Mouse (Mus musculus) c-Kit-positive CD71-positive TER-119-negative erythroid progenitor cells, embryonic 14.5 days (primary cell): ENCODE data around the gene Arhgef26.

Experiments used
- DNase-seq: peaks from one replicate; pipeline ENCODE4 v3.0.0-alpha.2; 2013; ENCODE audit warnings: low read depth

Arhgef26 gene

GRCm38 (mm10) chr3:62382853-62383252, 44.7 kb downstream of the Arhgef26 start:
- no peak for DNase-seq

DNA sequence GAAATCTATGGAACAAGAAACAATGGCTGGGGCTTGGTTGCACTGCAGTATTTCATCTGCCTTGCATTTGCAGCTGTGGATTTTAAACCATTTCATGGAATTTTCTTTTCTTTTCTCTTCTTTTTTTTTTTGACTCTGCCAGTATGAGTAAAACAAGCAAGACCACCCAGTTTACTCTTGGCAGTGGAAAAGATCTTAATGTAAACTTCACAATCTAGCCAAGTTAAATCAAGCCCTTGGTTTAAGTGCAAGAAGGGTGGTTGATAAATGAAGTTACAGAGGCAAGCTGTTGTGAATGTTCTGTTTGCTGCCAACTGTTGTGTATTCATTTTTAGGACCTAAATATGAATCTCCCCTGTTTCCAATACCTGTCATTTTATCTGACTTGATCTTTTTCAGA, 54.5 kb downstream of the Arhgef26 start:
- no peak for DNase-seq

DNA sequence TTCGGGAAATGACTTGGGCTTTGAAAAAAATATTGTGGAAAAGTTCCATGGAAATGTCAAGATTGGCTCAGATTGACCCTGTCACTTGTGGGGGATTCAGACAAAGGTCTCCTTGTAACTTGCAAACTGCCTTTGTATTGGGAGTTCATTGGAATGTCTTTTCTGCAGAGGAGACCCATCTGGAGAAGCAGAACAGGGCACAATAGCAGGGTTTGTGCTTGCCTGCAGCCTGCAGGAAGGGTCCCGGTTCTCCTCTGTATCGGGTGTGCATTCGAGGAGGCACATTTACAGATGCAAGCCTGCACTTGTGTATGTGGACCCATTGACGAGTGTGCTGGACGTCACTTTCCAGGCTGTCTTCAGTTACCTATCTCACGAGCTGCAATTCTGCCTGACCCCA, 56.1 kb downstream of the Arhgef26 start:
- no peak for DNase-seq

DNA sequence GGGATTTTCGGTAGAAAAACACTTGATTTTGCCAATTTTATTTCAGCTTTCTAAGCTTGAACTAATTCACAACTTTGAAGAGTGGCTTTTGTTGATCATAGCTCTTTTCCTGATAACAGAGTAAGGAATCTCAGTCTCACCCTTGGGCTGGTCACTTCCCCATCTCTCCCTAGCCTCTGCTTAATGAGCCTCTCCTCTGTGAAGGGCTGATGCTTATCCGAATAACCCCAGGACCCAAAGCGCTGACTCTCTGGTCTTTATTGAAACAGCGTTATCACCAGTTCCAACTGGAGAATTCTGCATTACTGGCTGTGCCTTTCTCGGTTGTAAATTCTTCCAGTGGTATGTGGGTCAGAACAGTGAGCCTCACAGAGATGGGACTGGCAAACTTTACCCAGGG, 57.2 kb downstream of the Arhgef26 start:
- DNase-seq: no peak

DNA sequence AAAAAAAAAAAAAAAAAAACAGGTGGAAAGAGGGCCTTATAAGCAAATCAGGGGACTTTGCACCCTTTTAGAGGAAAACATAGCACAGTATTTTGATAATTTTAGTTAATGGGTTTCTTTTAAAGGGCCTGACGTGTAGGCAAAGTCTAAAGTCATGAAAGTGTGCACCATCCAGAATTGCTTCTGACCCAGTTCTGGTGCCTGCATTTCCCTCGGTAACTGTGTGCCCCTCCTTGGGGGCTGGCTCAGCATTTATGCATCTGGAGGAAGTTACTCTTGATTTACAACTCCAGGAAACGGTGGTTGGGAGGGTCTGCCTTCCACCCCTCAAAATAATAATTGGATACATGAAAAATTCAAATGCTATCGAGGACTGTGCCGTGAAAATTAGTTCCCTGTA, 58.0 kb downstream of the Arhgef26 start:
- DNase-seq: no peak

DNA sequence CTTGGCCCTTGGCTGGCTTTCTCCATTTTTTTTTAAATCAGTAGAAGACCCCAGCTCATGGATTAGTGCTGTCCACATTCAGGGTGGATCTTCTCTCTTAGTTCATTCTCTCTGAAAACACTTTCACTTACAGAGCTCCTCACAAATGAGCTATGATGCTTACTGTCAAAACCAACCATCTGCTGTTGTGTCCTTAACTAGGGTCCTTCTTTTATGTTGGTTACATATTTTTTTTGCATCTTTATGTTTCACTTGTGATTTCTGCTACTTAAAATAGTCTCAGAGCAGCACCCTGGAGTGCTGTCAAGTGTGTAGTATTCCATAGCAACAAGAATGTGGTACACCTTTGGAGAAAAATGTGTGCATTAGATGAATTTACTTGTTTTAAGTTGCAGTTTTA, 60.0 kb downstream of the Arhgef26 start:
- no peak for DNase-seq

GRCm38 (mm10) chr3:62399826-62400746, 61.9 kb downstream of the Arhgef26 start:
- DNase-seq: no peak

DNA sequence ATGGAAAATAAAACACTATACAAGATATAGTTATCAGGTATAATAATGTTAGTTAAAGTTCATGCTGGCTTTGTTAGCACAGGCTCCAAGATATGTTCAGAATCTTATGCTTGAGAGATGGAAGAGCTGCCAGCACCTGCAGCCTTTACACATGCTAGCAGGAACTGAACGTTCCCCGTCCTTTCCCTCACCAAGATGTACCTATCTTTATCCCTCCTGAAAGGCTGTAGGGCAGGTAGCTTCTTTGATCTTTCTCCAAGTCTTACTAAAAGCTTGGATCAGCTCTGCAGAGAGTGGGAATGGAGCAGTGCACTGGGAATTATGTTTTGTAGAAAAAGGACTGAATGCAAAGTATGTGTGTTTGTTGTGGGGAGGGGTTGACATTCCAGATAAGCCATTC, 64.3 kb downstream of the Arhgef26 start:
- no peak for DNase-seq

- no peak for DNase-seq
Measured at GRCm38 (mm10) chr3:62404477-62405246, 66.5 kb downstream of the Arhgef26 start.

DNA sequence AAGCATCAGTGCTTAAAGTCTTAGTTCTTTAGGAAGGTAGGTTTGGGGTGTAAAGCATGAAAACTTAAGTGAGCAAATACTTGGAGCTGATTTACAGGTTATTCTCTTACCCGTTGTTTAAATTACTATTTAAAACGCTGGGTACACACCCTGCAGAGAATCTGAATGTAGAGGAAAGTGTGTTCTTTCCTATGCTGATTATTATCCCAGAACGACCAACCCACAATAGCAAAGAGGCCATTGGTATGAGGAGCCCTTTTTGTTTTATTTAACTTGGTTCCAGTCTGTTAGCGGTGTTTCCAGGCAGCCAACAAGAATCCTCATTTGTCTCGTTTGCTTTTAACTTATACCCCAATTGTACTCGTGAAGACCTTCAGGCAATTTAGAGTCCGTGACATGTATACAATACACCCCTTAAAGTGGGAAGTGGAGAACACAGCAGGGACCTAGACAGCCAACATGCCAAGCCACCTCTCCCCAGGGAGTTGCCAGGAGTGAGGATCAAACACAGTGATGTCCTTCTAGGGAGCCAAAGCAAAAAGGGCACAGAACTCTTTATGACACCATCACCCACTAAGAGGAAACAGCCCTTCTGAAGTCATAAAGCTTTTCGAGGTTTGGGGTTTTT, 71.5 kb downstream of the Arhgef26 start:
- DNase-seq: no peak

GRCm38 (mm10) chr3:62410491-62410890, 72.3 kb downstream of the Arhgef26 start:
- no peak for DNase-seq

DNA sequence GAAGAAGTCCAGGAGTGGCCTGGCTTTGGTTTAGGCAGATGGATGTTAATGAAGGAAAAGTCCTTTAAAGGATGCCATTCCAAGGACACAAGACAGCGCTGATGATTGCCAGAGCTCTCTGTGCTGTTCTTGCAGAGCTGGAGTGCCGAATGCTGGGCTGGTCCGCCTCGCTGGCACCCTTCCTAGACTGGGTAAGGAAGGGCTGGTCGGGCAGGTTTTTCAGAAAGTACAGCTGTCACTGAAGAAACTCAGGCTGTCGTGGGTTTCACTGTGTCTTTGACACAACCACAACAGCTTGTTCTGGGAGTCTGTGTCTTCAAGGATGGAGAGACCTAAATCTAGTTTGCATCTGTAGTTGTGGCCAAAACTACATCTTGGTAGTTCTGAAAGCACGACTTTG, 74.6 kb downstream of the Arhgef26 start:
- DNase-seq: no peak

GRCm38 (mm10) chr3:62414926-62415325, 76.8 kb downstream of the Arhgef26 start:
- no peak for DNase-seq

GRCm38 (mm10) chr3:62417458-62417857, 79.3 kb downstream of the Arhgef26 start:
- no peak for DNase-seq

DNA sequence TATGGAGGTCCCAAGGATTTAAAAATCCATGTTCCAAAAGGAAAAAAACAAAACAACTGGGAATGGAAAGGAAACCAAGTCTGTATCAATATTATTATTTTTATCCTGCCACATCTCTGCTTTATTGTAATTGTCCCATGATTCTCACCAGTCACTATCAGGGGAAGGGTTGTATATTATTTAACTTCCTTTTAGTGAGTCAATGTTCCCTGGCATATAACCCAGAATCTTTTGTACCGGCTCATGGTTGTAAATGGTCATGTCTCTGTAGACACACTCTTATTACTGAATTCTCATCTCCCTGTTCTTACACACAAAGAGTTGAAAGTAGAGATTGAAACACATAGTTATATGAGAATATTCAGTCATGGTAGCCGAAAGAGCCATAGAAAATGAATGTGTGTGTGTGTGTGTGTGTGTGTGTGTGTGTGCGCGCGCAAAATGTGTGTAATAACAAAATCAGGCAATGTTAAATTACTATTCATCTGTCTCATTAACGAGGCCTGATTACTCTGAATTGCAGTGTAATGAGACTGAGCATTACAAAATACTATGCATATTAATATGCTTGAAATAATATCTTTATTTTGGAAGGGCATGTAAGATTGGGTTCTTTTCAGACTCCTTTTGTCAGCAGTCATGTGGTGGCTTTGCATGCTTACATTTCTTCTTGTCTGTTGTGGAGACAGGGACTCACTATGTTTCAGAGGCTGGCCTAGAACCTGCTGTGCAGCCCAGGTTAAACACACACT, 80.4 kb downstream of the Arhgef26 start:
- no peak for DNase-seq

DNA sequence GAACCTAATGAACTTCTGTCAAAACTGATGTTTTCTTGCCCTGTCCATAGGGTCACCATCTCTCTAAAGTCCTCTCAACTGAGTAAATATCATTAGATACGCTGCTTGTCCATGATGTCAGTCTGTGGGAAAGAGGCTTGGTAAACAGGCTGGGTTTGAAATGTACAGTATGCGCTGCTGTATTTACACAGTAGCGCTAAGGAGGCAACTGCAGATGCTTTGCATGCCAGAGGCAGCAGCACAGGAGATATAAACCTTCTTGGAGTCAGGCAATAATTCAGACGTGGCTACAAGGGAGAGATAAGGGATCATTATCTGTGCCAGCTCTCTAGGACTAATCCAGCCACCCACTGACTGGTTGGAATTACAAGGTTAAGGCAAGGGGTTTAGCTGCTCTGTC, 95.5 kb downstream of the Arhgef26 start:
- DNase-seq: no peak

- DNase-seq: no peak
Measured at GRCm38 (mm10) chr3:62435923-62436322, 97.8 kb downstream of the Arhgef26 start.

DNA sequence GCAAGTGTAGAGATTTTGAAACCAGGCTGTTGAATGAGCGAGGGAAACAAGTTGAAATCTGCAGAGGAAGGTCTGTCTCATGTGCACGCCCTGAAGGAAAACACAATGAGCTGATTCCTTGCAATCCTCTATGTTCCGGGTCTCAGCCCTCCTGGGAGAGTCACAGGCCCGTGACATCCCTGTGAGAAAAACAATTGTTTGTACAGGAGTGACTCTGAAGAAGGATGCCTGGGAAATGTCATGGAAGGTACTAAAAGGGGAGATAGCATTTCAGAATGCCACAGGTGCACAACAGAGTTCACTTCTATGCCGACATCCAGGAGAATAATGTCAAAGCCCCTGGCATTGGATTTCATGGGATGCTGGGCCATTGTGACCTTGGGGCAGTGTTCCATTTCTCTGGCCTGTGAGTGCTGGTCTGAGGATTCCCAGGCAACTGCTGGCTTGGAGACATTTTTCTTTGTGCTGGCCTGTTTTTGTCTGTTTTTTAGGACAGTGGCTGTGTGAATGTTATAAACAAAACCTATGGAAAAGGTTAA, 102.4 kb downstream of the Arhgef26 start:
- no peak for DNase-seq

DNA sequence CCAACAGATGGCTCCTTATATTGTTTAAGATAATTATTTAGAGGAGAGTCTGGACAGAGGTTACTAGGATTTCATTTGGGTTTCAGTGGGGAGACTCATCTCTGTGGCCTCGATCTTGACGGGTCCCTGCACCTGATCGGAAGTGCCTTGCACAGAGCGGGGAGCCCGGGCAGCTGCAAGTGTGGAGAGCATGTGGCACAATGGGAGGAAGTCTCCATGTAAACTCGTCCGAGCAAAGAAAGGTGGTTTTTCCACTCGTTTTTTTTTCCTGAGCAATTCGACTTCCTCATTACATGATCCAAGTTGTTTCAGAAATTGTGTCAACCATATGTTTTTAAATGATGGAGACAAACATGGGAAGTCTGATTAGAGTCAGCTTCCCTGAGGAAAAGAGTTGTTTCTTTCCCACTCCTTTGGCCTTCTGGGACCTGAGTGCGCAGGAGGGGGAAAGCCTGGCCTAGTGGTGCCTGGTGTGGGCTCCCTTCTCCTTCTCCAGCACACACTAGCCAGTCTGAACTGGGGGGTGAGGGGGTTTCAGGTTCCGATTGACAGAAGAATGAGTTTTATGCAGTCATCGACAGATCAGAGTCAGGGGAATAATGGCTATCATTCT, 105.5 kb downstream of the Arhgef26 start:
- DNase-seq: no peak

DNA sequence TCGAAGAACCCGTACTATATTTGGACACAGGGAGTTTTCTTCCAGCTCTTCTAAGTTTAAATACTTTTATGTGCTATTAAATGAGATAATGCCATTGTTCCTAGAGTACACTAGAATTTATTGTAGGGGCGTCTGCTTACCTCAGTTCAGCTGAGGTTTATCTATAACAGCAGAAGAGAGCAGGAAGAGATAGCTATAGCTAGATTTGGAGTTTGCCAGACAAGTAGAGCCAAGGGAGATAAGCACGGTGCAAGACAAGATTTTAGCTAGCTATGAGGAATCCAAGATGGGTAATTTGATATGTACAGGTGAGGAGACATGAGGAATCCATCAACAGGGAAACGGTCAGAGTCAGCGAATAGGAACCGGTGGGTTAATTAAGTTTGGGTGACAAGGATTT, 108.1 kb downstream of the Arhgef26 start:
- DNase-seq: no peak

DNA sequence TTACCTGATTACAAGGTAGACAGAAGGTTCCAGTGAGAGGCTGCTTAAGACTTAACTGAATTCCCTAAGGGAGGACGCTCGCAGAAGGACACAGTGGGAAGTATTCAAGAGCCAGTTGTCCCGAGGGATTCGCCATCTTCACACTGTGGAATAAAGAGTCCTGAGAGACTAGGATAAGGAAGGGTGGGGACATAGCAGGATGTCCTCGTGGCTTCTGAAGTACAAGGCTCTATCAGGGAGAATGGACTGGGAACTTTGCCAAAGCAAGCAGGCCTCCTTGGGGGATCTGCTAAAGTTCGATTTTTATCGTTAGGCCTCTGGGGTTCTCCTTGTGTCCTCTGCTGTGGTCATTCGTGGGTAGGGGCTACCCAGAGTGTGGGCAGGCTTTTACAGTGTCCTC, 109.0 kb downstream of the Arhgef26 start:
- DNase-seq: no peak
